Mouse (Mus musculus): Measurements from ENCODE around the gene Atrnl1. TPM values are rescaled to one million over a fixed set of nuclear protein-coding genes. Genes with fewer than 3 reads are reported as not detected.

Atrnl1 gene
- total RNA-seq, 2 experiments from 2014 or later: 62.6 to 67.3 TPM

GRCm38 (mm10) chr19:57609361-57610057 is 1.3 kb upstream of the Atrnl1 start:
- DNase-seq (ENCODE audit: extremely low spot score in 1 of 2, low spot score in 1 of 2): peak in 1 of 2 experiments; percentile 14

- DNase-seq (ENCODE audit: extremely low spot score in 1 of 2, low spot score in 1 of 2): peak in 1 of 2 experiments; percentile 38
These were observed 767 bp upstream of the Atrnl1 start for GRCm38 (mm10) chr19:57610058-57610475.

- peak; percentile 20 to 36 for DNase-seq (ENCODE audit: extremely low spot score in 1 of 2, low spot score in 1 of 2)
These were observed 701 bp downstream of the Atrnl1 start for GRCm38 (mm10) chr19:57611291-57612178.

GRCm38 (mm10) chr19:57612179-57612472 is 1.3 kb downstream of the Atrnl1 start:
- no peak for DNase-seq (ENCODE audit: extremely low spot score in 1 of 2, low spot score in 1 of 2)

GRCm38 (mm10) chr19:57615972-57616621 is 5.3 kb downstream of the Atrnl1 start:
- no peak for DNase-seq (ENCODE audit: extremely low spot score in 1 of 2, low spot score in 1 of 2)

- no peak for DNase-seq (ENCODE audit: extremely low spot score in 1 of 2, low spot score in 1 of 2)
These were observed 8.3 kb downstream of the Atrnl1 start for GRCm38 (mm10) chr19:57619088-57619487.

- no peak for DNase-seq (ENCODE audit: extremely low spot score in 1 of 2, low spot score in 1 of 2)
These were observed 11.0 kb downstream of the Atrnl1 start for GRCm38 (mm10) chr19:57621814-57622213.

- no peak for DNase-seq (ENCODE audit: extremely low spot score in 1 of 2, low spot score in 1 of 2)
These were observed 14.9 kb downstream of the Atrnl1 start for GRCm38 (mm10) chr19:57625738-57626137.

- DNase-seq (ENCODE audit: extremely low spot score in 1 of 2, low spot score in 1 of 2): no peak
These were observed 16.4 kb downstream of the Atrnl1 start for GRCm38 (mm10) chr19:57627251-57627650.

GRCm38 (mm10) chr19:57642536-57642935 is 31.7 kb downstream of the Atrnl1 start:
- no peak for DNase-seq (ENCODE audit: extremely low spot score in 1 of 2, low spot score in 1 of 2)

GRCm38 (mm10) chr19:57642980-57643379 is 32.1 kb downstream of the Atrnl1 start:
- no peak for DNase-seq (ENCODE audit: extremely low spot score in 1 of 2, low spot score in 1 of 2)

- DNase-seq (ENCODE audit: extremely low spot score in 1 of 2, low spot score in 1 of 2): no peak
These were observed 37.5 kb downstream of the Atrnl1 start for GRCm38 (mm10) chr19:57648202-57648943.

- DNase-seq (ENCODE audit: extremely low spot score in 1 of 2, low spot score in 1 of 2): no peak
These were observed 38.1 kb downstream of the Atrnl1 start for GRCm38 (mm10) chr19:57648944-57649271.

- DNase-seq (ENCODE audit: extremely low spot score in 1 of 2, low spot score in 1 of 2): peak in 1 of 2 experiments; percentile 80
These were observed 44.2 kb downstream of the Atrnl1 start for GRCm38 (mm10) chr19:57655083-57655482.

- DNase-seq (ENCODE audit: extremely low spot score in 1 of 2, low spot score in 1 of 2): no peak
These were observed 44.7 kb downstream of the Atrnl1 start for GRCm38 (mm10) chr19:57655491-57655890.

GRCm38 (mm10) chr19:57657426-57658087 is 46.7 kb downstream of the Atrnl1 start:
- DNase-seq (ENCODE audit: extremely low spot score in 1 of 2, low spot score in 1 of 2): no peak

- DNase-seq (ENCODE audit: extremely low spot score in 1 of 2, low spot score in 1 of 2): no peak
These were observed 47.6 kb downstream of the Atrnl1 start for GRCm38 (mm10) chr19:57658111-57659091.

- no peak for DNase-seq (ENCODE audit: extremely low spot score in 1 of 2, low spot score in 1 of 2)
These were observed 56.2 kb downstream of the Atrnl1 start for GRCm38 (mm10) chr19:57667011-57667410.

GRCm38 (mm10) chr19:57667946-57668345 is 57.1 kb downstream of the Atrnl1 start:
- DNase-seq (ENCODE audit: extremely low spot score in 1 of 2, low spot score in 1 of 2): no peak

Measured in layer of hippocampus, postnatal 25 days (tissue).